Mouse (Mus musculus) myocyte (in vitro differentiated cells): ENCODE results near the gene Slc12a5. TPM values are rescaled to one million over a fixed set of nuclear protein-coding genes. Genes with fewer than 3 reads are reported as not detected.

Experiments used
- H3K27me3 ChIP-seq: one replicate; pipeline ENCODE4 v1.6.1; 2011; ENCODE audit not compliant: control insufficient read depth, insufficient read depth, insufficient read length
- H3K36me3 ChIP-seq: one replicate; pipeline ENCODE4 v1.6.1; 2011; ENCODE audit not compliant: control insufficient read depth, insufficient read depth
- H3K4me2 ChIP-seq: one replicate; pipeline ENCODE4 v1.6.1; 2011; ENCODE audit warnings: low read depth, control low read depth
- H3K4me3 ChIP-seq: one replicate; pipeline ENCODE4 v1.5.1; 2011; ENCODE audit warnings: mild to moderate bottlenecking, control low read depth, moderate library complexity
- H3K79me2 ChIP-seq: one replicate; pipeline ENCODE4 v1.6.1; 2011; ENCODE audit not compliant: control insufficient read depth, insufficient read depth
- H3ac ChIP-seq: one replicate; pipeline ENCODE4 v1.6.1; 2011; ENCODE audit not compliant: control insufficient read depth, insufficient read length
- CEBPB ChIP-seq: IDR thresholded peaks from 2 replicates; pipeline ENCODE4 v1.6.1; 2011; ENCODE audit warnings: mild to moderate bottlenecking, moderate library complexity; ENCODE audit not compliant: poor library complexity, insufficient read depth, severe bottlenecking
- E2F4 ChIP-seq: IDR thresholded peaks from one replicate; pipeline ENCODE4 v1.6.1; 2011; ENCODE audit warnings: mild to moderate bottlenecking, control low read depth, moderate library complexity; ENCODE audit not compliant: insufficient read depth
- MAX ChIP-seq: IDR thresholded peaks from one replicate; pipeline ENCODE4 v1.6.1; 2011; ENCODE audit warnings: low read depth, mild to moderate bottlenecking, control low read depth
- MYOD1 ChIP-seq, 3 experiments: IDR thresholded peaks; one replicate each; pipeline ENCODE4 v1.6.1; 2011; ENCODE audit warnings: control low read depth in 2 of 3, low read depth in 2 of 3, mild to moderate bottlenecking in 2 of 3, moderate library complexity in 1 of 3; ENCODE audit not compliant: insufficient read length in 2 of 3, control insufficient read depth in 1 of 3
- MYOG ChIP-seq, 3 experiments: IDR thresholded peaks; one replicate each; pipeline ENCODE4 v1.6.1; 2011; ENCODE audit warnings: control low read depth in 2 of 3, low read depth in 2 of 3, mild to moderate bottlenecking in 2 of 3; ENCODE audit not compliant: insufficient read length in 2 of 3, control insufficient read depth in 1 of 3, insufficient read depth in 1 of 3
- POLR2A ChIP-seq: IDR thresholded peaks from one replicate; pipeline ENCODE4 v1.6.1; 2011; ENCODE audit warnings: low read depth, mild to moderate bottlenecking, control low read depth, moderate library complexity; ENCODE audit not compliant: insufficient read length
- POLR2AphosphoS2 ChIP-seq: IDR thresholded peaks from one replicate; pipeline ENCODE4 v1.6.1; 2011; ENCODE audit warnings: low read depth, control low read depth; ENCODE audit not compliant: insufficient read length
- REST ChIP-seq: IDR thresholded peaks from one replicate; pipeline ENCODE4 v1.6.1; 2011; ENCODE audit warnings: mild to moderate bottlenecking, control low read depth, moderate library complexity; ENCODE audit not compliant: insufficient read depth, insufficient read length
- SRF ChIP-seq: IDR thresholded peaks from one replicate; pipeline ENCODE4 v1.6.1; 2011; ENCODE audit warnings: low read depth; ENCODE audit not compliant: control insufficient read depth, insufficient read length
- TCF12 ChIP-seq: IDR thresholded peaks from one replicate; pipeline ENCODE4 v1.6.1; 2011; ENCODE audit warnings: mild to moderate bottlenecking, control low read depth; ENCODE audit not compliant: poor library complexity, insufficient read depth, severe bottlenecking
- TCF3 ChIP-seq: IDR thresholded peaks from one replicate; pipeline ENCODE4 v1.6.1; 2011; ENCODE audit warnings: low read depth, control low read depth; ENCODE audit not compliant: insufficient read length
- USF1 ChIP-seq: IDR thresholded peaks from one replicate; pipeline ENCODE4 v1.6.1; 2011; ENCODE audit warnings: low read depth, mild to moderate bottlenecking, control low read depth, moderate library complexity
- polyA plus RNA-seq: library from polyadenylated mRNA; unstranded; fragments of >200 nt; fragmentation: generic; extraction: Trizol; gene quantifications from one replicate; pipeline ENCODE4 v1.2.1, GENCODE M21; 2012; ENCODE audit warnings: missing spikeins

Gene Slc12a5
- polyA plus RNA-seq, 1 experiment = 0.52 TPM

- H3K4me2 ChIP-seq = no peak overlapping the region
- no peaks in the 10 kb centered on the region for H3K36me3 ChIP-seq
- peaks cover 67% of the 10 kb centered on the region for H3K27me3 ChIP-seq
- TF ChIP-seq USF1 (no peak), POLR2A (no peak), MYOG (IDR thresholded peaks at IDR 0.05; ENCODE audit: control insufficient read depth in 1 of 3, insufficient read depth in 1 of 3, insufficient read length in 2 of 3, low read depth in 2 of 3) (no peak), MAX (no peak), REST (no peak), CEBPB (no peak), POLR2AphosphoS2 (no peak), TCF3 (no peak), E2F4 (no peak), MYOD1 (IDR thresholded peaks at IDR 0.05; ENCODE audit: control insufficient read depth in 1 of 3, insufficient read length in 2 of 3, low read depth in 2 of 3) (no peak), SRF (no peak)
- H3ac ChIP-seq = no peak overlapping the region
- no peaks in the 10 kb centered on the region for H3K79me2 ChIP-seq
- no peak overlapping the region for H3K4me3 ChIP-seq
Observed at GRCm38 (mm10) chr2:164972646-164973045, 12.0 kb downstream of the Slc12a5 start.

DNA sequence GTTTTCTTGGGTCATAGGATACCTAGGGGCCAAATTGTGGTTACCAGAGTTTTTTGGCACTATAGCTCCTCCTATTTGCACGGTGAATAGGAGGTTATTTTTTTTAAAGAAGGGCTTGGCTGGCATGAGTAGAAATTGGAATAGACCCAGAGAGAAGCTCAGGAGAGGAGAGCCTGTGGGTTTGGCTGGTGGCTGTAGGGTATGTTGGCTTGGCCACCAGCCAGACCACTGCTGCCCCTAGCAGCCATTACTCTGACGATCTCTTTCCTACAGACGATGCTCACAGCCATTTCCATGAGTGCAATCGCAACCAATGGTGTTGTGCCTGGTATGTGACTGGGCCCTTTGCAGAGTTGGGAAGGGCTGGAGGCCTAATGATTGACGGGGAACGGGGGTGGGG, 15.0 kb downstream of the Slc12a5 start:
- peaks cover 37% of the 10 kb centered on the region for H3K27me3 ChIP-seq
- no peak for TF ChIP-seq MAX
- TF ChIP-seq MYOG (IDR thresholded peaks at IDR 0.05; ENCODE audit: control insufficient read depth in 1 of 3, insufficient read depth in 1 of 3, insufficient read length in 2 of 3, low read depth in 2 of 3) = no peak
- TF ChIP-seq POLR2AphosphoS2 = no peak
- no peak for TF ChIP-seq TCF12
- no peak for TF ChIP-seq TCF3
- TF ChIP-seq POLR2A = no peak
- H3K36me3 ChIP-seq = no peaks in the 10 kb centered on the region
- no peak overlapping the region for H3K4me3 ChIP-seq
- no peak overlapping the region for H3ac ChIP-seq
- H3K4me2 ChIP-seq = no peak overlapping the region
- H3K79me2 ChIP-seq = no peaks in the 10 kb centered on the region

GRCm38 (mm10) chr2:164979749-164980148, 19.1 kb downstream of the Slc12a5 start:
- TF ChIP-seq REST = peak; percentile 86
- no peak for TF ChIP-seq POLR2A
- Histone ChIP-seq H3K27me3 (peaks cover 30% of the 10 kb centered on the region), H3ac (no peak overlapping the region), H3K79me2 (no peaks in the 10 kb centered on the region), H3K36me3 (no peaks in the 10 kb centered on the region), H3K4me3 (no peak overlapping the region), H3K4me2 (no peak overlapping the region)

GRCm38 (mm10) chr2:164985962-164986361, 25.4 kb downstream of the Slc12a5 start:
- H3K4me3 ChIP-seq = no peak overlapping the region
- peaks cover 64% of the 10 kb centered on the region for H3K27me3 ChIP-seq
- H3K36me3 ChIP-seq = no peaks in the 10 kb centered on the region
- H3K4me2 ChIP-seq = no peak overlapping the region
- H3ac ChIP-seq = no peak overlapping the region
- no peaks in the 10 kb centered on the region for H3K79me2 ChIP-seq
- TF ChIP-seq REST = no peak
- no peak for TF ChIP-seq MYOG (IDR thresholded peaks at IDR 0.05; ENCODE audit: control insufficient read depth in 1 of 3, insufficient read depth in 1 of 3, insufficient read length in 2 of 3, low read depth in 2 of 3)
- TF ChIP-seq MAX = no peak
- TF ChIP-seq TCF12 = no peak
- no peak for TF ChIP-seq SRF
- TF ChIP-seq USF1 = no peak
- no peak for TF ChIP-seq MYOD1 (IDR thresholded peaks at IDR 0.05; ENCODE audit: control insufficient read depth in 1 of 3, insufficient read length in 2 of 3, low read depth in 2 of 3)
- no peak for TF ChIP-seq POLR2A
- no peak for TF ChIP-seq POLR2AphosphoS2
- no peak for TF ChIP-seq CEBPB
- no peak for TF ChIP-seq E2F4
- TF ChIP-seq TCF3 = no peak

GRCm38 (mm10) chr2:164986371-164987027, 25.9 kb downstream of the Slc12a5 start:
- Histone ChIP-seq H3ac (no peak overlapping the region), H3K27me3 (peaks cover 70% of the 10 kb centered on the region), H3K4me2 (no peak overlapping the region), H3K36me3 (no peaks in the 10 kb centered on the region), H3K79me2 (no peaks in the 10 kb centered on the region), H3K4me3 (no peak overlapping the region)
- TF ChIP-seq REST = no peak
- TF ChIP-seq TCF12 = no peak
- TF ChIP-seq E2F4 = no peak
- TF ChIP-seq POLR2AphosphoS2 = no peak
- TF ChIP-seq MYOG (IDR thresholded peaks at IDR 0.05; ENCODE audit: control insufficient read depth in 1 of 3, insufficient read depth in 1 of 3, insufficient read length in 2 of 3, low read depth in 2 of 3) = no peak
- no peak for TF ChIP-seq MYOD1 (IDR thresholded peaks at IDR 0.05; ENCODE audit: control insufficient read depth in 1 of 3, insufficient read length in 2 of 3, low read depth in 2 of 3)
- no peak for TF ChIP-seq POLR2A
- no peak for TF ChIP-seq SRF
- TF ChIP-seq USF1 = no peak
- no peak for TF ChIP-seq MAX
- no peak for TF ChIP-seq TCF3
- no peak for TF ChIP-seq CEBPB
